Mouse (Mus musculus) layer of hippocampus, adult 9-11 months (tissue): ENCODE measurements around the gene Fos.

Source experiments
- DNase-seq: peaks from one replicate; pipeline ENCODE4 v3.0.0; 2022

Gene Fos

DNA sequence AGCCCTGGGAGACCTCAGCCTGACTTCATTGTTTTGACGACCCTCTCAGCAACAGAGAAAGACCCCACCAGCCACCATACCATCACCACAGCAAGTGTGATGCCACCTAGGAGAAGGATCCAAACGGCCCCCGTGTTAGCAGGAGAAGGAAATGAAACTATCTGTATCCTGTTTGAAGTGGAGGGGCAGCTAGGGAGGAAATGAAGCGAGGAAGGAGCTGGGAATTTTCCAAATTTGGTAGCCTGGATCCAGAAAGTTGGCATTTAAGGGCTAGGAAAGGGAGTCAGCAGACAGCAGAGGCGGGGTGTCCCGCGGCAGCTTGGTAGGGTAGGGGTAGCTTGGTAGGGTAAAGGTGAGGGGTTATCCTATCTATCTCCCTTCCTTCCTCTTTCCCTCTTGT lies 10.9 kb upstream of the Fos start:
- DNase-seq: no peak

DNA sequence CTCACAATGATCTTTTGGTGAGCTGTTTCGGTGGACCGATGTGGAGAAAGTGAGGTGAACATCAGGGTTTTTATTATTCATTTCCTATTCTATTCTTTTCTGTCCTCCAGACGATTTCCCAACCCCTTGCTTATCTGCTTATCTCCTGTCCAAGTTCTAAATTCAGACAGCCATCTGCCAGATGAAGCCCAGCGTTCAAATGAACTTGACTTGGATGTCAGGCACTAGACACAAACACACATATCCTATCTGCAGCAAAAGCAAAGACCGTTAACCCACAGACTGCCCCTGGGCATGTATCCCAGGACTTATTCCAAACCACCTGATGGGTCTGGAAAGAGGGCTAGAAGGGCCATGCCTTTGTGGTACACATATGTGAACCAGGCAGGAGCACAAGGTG lies 9.3 kb upstream of the Fos start:
- DNase-seq: no peak

DNA sequence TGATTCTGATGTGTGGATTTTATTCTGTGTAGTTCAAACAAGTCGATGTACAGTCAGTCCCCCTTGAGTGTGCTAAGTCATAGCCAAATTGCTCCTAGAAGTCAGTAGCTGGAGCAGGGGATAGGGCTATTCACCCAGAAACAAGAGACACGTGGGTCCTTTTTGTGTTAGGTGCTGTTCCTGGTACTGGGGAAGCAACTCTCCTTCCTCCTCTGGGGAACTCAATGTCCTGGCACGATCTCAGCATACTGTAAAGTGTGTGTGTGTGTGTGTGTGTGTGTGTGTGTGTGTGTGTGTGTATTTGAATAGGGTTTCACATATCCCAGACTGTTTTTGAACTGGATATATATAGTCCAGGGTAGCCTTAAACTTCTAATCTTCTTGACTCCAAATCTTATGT lies 8.8 kb upstream of the Fos start:
- no peak for DNase-seq

DNA sequence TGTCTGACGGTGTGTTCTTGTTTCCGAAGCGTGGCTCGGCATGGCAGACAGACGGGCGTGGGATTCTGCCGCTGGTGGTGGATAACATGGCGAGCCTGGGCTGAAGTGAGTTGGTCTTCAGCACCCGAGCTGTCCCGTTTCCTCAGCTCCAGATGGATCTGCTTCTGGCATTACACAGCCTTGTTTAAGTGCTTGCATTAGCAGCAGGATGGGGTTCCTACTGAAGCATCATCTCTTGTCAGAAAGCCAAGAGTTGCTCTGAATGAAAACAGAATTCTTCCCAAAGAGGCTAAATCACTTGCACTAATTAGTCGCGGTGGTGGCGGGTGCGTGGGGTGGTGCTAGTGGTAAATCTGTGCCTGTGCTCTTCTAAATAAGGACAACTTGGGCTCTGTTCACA lies 5.8 kb upstream of the Fos start:
- peak; percentile 86 for DNase-seq

DNA sequence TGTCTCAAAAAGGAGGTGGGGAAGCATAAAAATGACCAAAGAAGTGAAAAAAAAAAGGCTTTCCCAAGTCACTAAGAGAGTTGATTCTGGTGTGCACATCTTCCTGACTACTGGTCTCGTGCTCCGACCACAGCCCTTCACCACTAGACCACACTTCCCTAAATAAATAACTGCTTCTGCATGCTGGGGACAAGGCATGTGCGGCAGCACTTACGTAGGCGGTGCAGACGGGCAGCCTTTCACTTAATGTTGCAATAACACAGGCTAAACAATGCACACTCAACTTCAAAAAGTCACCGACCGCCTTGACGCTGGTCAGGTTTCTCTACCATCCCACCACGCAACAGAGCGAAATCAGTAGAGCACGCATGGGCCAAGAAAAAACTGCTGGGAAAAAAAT lies 5.0 kb upstream of the Fos start:
- DNase-seq: peak; percentile 80

DNA sequence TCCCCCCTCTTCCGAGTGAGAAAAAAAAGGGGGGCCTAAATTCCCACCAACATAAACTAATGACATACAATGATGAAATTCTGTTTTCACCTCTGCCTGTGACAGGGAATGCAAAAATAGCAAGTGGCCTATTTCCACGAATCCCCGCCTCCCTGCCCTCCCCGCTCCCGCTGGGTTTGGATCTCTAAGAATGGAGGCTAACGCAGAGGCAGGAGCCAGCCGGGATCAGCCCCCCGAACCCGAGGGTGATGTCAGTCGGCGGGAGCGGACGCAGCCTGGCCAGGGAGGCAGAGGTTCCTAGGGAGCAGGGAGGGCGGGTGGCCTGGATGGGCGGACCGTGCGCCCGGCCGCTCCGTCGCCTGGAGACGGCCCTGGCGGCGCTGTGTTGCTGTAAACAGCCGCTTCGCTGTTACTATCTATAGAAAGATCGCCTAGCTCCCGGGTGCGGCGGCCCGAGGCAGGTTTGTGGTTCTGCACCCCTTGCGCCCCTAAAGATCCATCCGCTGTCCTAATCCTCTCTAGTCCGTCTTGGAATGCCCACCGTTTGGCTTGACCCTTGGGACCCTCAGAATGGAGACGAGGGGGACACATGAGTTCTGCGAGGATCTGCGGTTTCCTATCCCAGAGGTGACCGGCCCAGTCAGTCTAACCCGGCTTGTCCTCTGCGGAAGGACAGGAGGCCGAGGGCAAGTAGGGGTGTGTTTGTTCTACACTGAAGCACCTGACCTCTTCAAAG lies 1.6 kb upstream of the Fos start:
- DNase-seq: peak; percentile 62

DNA sequence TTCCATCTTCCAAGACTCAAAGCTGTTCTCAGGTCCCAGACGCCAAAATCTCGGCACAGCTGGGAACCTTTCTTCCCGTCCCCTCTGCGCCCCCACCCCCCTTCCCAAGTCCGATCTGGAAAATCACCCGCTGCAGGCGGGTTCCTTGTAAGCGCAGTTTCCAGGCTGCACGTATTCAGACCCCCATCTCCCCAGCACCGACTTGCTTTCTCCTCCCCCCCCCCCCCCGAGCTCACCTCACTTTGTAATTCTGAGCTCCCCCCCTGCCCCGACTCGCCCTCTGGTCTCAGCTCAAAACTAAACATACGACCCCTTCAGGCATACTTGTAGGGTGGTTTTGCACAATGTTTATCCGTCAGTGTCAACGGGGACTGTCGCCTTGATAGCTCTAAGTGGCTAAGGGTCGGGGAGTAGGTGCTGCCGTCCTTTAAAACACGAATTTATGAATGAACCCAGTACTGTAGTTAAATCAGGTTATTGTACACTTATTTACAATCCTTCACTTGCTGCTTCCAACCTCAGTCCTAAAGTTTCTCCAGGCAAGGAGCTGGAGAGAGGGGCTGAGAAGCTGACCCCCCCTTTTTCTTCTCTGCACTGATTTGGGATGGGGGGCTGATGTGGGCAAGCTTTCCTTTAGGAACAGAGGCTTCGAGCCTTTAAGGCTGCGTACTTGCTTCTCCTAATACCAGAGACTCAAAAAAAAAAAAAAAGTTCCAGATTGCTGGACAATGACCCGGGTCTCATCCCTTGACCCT lies 857 bp upstream of the Fos start:
- no peak for DNase-seq

DNA sequence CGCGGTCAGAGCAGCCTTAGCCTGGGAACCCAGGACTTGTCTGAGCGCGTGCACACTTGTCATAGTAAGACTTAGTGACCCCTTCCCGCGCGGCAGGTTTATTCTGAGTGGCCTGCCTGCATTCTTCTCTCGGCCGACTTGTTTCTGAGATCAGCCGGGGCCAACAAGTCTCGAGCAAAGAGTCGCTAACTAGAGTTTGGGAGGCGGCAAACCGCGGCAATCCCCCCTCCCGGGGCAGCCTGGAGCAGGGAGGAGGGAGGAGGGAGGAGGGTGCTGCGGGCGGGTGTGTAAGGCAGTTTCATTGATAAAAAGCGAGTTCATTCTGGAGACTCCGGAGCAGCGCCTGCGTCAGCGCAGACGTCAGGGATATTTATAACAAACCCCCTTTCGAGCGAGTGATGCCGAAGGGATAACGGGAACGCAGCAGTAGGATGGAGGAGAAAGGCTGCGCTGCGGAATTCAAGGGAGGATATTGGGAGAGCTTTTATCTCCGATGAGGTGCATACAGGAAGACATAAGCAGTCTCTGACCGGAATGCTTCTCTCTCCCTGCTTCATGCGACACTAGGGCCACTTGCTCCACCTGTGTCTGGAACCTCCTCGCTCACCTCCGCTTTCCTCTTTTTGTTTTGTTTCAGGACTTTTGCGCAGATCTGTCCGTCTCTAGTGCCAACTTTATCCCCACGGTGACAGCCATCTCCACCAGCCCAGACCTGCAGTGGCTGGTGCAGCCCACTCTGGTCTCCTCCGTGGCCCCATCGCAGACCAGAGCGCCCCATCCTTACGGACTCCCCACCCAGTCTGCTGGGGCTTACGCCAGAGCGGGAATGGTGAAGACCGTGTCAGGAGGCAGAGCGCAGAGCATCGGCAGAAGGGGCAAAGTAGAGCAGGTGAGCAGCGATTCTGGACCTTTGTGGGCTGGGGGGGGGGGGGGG lies 875 bp downstream of the Fos start:
- peak; percentile 75 for DNase-seq

DNA sequence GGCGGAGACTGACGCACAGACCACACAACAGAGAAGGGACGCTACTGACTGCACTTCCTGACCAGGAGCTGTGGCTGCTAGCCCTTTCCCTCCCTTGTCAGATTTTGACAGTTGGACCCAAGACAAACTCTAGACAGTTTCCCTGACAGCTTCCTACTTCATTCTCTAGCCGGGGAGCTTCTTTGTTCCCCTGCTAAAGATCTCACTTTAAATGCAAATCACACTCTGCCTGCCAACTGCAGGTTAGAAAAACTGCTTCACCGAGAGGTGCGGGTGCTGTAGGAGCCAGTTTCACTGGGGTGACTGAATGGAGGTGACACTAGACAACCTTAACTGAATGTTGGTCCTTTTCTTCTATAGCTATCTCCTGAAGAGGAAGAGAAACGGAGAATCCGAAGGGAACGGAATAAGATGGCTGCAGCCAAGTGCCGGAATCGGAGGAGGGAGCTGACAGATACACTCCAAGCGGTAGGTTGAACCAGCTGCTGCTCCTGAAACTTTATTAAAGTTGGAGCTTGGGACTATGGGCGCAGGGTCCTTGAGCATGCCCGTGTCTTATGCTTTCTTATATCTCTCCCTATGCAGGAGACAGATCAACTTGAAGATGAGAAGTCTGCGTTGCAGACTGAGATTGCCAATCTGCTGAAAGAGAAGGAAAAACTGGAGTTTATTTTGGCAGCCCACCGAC lies 1.7 kb downstream of the Fos start:
- no peak for DNase-seq

DNA sequence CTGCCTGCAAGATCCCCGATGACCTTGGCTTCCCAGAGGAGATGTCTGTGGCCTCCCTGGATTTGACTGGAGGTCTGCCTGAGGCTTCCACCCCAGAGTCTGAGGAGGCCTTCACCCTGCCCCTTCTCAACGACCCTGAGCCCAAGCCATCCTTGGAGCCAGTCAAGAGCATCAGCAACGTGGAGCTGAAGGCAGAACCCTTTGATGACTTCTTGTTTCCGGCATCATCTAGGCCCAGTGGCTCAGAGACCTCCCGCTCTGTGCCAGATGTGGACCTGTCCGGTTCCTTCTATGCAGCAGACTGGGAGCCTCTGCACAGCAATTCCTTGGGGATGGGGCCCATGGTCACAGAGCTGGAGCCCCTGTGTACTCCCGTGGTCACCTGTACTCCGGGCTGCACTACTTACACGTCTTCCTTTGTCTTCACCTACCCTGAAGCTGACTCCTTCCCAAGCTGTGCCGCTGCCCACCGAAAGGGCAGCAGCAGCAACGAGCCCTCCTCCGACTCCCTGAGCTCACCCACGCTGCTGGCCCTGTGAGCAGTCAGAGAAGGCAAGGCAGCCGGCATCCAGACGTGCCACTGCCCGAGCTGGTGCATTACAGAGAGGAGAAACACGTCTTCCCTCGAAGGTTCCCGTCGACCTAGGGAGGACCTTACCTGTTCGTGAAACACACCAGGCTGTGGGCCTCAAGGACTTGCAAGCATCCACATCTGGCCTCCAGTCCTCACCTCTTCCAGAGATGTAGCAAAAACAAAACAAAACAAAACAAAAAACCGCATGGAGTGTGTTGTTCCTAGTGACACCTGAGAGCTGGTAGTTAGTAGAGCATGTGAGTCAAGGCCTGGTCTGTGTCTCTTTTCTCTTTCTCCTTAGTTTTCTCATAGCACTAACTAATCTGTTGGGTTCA lies 2.5 kb downstream of the Fos start:
- DNase-seq: no peak

DNA sequence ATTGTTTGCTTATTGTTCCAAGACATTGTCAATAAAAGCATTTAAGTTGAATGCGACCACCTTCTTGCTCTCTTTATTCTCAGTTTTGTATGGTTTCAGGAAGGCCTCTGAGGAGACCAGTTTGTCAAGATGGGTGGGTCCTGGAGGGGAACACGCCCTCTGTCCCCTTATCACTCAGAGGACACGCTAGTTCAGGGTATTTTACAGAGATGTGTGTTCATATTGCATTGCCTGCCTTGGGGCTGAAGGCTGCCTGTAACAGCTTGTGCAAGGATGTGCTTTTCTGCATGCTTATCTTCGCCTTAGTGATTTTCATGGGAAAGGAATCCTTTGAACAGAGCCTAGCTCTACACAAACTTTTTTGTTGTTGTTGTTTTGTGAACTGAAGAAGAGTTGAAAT lies 3.5 kb downstream of the Fos start:
- no peak for DNase-seq

DNA sequence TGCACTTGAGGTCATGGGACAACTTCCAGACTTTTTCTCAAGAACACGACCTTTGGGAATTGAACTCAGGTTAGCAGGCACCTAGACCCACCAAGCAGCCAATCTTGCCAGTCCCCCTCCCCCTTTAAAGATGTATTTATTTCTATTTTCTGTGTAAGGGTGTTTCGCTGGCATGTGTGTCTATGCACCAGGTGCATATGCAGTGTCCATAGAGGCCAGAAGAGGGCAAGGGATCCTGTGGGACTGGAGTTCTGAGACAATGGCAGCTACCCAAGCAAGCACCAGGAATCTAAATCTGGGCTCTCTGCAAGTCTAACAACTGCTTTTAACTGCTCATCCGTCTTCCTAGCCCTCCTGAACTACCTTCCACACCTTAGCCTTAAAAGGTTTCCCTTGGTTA lies 4.1 kb downstream of the Fos start:
- DNase-seq: no peak

DNA sequence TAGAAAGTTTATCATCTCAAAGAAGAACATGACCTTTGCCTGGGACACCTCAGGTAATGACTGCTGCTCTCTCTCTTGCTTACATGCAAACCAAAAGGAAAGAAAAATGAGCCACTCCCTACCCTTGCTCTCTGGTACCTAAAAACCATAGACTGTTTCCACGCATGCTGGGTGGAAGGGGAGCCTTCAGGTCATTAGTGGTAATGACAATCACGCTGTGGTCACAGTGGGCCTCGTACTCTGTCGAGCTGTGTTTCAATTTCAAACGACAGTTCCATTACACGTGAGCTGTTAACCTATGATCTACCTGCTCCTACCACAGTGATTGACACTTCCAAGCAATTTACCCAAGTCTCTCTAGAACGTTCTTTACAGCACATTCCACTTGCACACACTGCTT lies 5.0 kb downstream of the Fos start:
- no peak for DNase-seq

DNA sequence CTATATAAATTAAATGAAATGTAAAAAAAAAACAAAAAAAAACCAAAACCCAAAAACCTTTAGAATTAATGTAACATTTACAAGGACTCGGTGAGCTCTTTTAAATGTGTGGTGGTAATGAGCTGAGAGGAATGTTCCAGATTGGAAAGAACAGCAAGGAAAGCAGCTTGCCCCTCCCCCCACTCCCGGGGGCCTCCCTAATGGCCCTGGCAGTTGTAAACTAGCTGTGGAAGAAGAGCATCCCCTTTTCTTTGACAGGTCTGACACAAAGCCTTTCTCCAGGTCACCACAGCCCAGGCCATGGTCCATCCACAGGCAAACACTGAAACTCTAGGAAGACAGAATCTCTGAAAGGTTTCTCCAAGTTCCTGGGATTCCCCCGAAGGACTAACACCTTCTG lies 5.5 kb downstream of the Fos start:
- DNase-seq: no peak

DNA sequence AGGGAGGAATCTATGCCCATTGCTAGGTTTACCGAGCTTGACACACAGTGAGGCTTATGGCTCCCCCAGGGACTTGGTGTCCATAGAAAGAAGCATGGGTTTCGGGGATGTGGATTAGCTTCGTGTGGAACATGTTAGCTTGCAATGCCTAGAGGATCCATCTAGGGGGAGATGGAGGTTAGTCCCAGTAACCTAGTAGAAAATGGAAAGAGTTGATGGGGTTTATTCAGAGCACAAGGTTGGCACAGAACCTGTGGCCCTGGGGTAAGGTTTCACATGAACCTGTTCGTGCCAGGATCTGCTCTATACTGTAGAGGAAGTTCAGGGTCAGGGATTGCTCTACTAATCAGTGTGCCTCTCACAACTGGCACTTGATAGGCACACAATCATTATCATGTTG lies 9.5 kb downstream of the Fos start:
- no peak for DNase-seq

DNA sequence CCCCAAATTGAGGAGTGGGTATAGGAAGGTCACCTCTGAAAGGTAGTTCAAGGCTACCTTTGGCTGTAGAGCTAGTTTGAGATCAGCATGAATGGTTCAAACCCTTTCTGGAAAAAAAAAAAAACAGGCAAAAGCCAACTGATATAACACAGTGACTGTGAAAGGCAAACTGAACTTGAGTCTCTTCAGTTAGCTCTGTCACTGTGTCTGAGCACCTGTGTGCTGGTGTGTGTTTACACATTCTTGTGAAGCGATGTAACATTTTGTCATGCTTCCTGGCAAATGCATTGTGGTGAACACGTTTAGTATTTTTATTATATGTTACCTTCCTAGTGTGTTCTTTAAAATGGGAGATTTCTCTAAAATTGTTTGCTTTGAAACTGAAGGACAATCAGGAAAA lies 11.0 kb downstream of the Fos start:
- no peak for DNase-seq

DNA sequence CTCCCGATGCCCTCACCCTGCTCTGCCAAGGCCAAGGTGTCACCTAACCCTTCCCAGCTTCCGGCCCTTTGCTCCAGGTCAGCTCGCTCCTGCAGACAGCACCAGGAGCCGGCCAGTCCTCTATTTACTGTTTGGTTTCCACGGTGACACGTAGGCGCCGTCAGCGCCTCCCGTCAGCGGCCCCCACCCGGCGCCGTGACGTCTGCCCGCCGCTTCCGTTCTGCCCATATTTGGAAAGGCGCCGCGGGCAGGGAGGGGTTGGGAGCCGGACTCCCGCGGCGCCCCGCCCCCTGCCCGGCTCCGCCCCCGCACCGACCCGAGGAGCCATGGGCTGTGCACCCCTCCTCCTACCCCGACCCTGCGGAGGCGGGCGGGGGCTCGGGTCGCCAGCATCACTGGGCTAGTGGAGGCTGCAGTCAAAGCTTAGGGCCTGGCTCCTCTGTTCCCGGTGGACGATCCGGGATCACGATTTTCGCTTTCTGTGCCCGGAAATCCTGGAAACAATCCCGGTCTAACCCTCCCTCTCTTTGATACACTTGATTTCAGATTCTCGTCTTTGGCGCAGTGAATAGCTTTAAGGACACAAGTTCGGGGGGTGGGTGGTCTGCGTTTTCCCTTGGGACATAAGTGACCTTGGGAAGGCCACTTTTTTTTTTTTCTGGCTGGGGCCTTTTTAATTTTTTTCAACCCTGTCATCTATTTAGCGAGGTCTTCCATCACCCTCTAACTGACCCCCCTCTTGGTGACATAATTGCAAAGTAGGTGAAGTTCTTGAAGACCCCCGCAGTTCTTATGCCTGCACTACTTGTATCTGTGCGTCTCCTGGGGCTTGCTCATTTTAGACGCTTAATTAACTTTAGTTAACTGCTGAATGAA lies 12.4 kb downstream of the Fos start:
- DNase-seq: peak; percentile 94

DNA sequence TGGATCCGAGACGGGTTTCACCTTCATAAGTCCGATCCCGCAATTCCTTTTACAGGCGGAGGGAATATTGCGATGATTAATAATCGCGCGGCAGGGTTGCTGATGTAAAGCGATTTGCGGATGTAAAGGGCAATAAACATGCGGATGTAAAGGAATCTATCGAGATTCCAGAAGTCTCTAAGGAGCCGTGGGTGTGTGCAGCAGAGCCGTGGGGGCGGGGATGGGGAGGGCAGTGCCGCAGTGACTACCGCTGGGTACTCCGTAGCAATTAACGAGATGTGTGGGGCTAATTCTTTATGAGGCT lies 13.0 kb downstream of the Fos start:
- DNase-seq: no peak

DNA sequence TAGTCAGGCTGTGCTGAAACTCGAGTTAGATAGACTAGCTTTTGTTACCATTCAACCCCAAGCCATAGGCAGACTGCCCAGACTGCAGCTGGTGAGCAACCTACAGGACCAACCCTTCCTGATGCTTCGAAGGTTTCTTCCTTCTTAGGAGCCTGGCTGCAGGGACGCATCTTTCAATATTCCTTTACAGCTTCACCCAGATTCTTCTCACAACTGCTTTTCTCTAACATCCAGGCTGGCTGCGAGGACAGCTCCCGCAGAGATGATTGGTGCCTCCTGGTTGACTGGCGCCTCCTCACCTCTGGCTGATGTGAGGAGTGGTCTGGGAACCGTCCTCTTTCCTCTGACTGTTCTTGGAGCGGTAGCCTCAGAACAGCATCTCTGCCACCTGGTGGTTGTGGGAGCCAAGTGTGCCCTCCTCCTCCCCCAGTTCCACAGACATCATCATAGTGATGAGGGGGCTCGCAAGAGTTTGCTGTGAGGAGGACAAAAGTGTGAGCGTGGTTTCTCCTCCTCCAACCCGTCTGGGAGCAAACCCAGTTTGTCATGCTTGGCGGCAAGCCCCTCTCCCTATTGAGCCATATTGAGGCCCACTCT lies 14.0 kb downstream of the Fos start:
- peak; percentile 75 for DNase-seq

DNA sequence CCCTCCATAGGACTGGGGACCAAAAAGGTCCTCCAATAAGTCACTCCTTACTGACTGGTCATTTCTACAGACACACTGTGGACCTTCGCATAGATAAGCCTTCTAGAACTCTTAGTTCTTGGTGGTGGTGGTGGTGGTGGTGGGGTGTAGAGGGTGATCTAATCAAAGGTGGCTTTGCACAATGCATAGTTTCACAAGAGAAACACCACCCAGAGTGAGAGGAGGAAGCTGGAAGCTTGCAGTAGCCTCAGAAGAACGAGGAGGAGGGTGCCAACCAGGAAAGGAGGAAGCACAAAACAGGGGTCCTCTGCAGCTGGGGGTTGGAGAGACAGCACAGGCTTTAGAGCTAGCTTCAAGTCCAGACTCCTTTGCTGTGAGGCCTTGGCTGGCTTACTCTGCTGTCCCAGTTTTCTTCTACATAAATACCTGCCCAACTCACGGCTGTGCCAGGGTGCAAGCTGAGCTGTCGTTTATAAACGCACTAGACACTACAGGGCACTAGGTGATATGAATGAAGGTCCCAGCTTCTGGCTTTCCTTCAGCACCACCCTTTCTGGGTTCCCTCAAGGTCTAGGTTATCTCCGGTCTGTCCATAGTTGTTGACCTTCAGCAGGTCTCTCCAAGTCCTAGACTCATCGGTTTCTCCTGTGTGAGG lies 15.7 kb downstream of the Fos start:
- no peak for DNase-seq
